Mouse (Mus musculus): Measurements from ENCODE around the gene Zfp410. TPM values are rescaled to one million over a fixed set of nuclear protein-coding genes. Genes with fewer than 3 reads are reported as not detected.

Gene Zfp410
- polyA plus RNA-seq, 1 experiment from 2014 or later, result 60.6 TPM

DNA sequence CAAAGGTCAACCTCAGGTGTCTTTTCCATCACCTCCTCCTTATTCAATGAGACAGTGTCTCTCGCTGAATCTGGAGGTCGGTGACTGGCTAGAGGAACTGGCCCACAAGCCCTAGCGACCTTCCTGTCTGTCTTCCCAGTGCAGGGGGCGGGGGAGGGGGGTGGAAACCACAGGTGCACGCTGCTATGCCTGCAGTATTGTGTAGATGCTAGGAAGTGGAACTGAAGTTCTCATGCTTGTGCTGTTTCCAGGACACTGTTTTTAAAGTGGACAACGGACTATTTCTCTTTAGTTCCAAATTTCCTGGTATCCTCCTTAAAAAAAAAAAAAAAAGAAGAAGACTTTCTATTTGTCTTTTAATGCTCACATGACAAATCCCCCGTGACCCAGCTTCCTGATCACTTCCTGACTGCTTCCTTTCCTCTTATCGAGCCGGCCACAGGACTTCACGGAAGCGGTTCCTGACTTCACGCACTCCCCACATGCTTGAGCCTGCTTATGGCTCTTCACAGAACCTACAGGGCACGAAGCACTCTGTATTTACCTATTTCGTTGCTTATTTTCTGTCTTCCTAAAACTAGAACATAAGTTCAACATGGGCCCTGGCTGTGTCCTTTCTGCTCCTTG is 72.2 kb downstream of the Zfp410 start:
- Histone ChIP-seq H3K4me3 (replicated peaks) (no peak overlapping the region), H3K9me3 (replicated peaks) (no peaks in the 10 kb centered on the region), H3K36me3 (peaks cover 6% of the 10 kb centered on the region), H3K9ac (replicated peaks) (no peak overlapping the region), H3K4me2 (no peak overlapping the region), H3K27ac (replicated peaks) (no peak overlapping the region), H3K4me1 (no peaks in the 10 kb centered on the region), H3K27me3 (replicated peaks) (no peaks in the 10 kb centered on the region)
- ATAC-seq (ENCODE audit: low FRiP score), result no peak
- WGBS, result 78% methylated on average over 14 of the region's 14 CpGs

DNA sequence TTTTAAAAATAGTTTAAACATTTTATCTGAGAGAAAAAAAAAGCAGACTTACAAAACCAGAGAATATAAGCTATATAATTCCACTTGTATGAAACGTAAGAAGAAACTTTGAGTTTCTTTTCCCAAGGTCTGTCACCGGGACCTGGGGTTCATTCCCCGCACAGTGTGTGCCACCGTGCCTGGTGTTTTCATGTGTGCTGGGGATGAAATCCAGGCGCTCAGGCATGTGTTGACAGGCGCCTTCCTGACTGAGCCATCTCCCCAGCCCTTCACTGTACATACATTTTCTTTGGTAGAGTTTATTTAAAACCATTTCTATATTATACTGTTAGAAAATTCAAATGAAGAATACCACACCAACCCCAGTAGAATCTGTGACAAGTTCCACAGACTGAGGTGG is 73.7 kb downstream of the Zfp410 start:
- Histone ChIP-seq H3K4me2 (no peak overlapping the region), H3K27me3 (replicated peaks) (no peaks in the 10 kb centered on the region), H3K27ac (replicated peaks) (no peak overlapping the region), H3K36me3 (no peaks in the 10 kb centered on the region; the same call in 1 of the 2 replicates), H3K4me3 (replicated peaks) (no peak overlapping the region), H3K4me1 (no peaks in the 10 kb centered on the region), H3K9ac (replicated peaks) (no peak overlapping the region), H3K9me3 (replicated peaks) (no peaks in the 10 kb centered on the region)
- WGBS, result 94% methylated on average over 6 of the region's 6 CpGs
- ATAC-seq (ENCODE audit: low FRiP score), result no peak

DNA sequence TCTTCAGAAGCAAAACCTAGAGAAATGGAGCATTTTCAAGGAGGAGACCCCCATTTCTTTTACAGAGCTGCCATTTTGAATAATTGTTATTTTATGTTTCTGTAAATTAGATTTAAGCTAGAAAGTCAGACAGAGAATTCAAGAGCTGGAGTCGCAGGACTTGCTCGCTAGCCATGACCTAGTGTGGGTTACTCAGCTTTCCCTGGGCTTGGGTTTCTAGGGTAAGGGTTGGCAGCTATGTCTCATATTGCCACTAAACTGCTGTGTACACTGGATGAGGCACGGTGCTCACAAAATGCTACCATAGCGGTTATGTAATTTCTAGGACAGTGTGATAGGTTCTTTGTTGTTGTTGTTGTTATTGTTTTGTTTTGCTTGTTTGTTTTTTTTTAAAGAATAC is 76.0 kb downstream of the Zfp410 start:
- no peaks in the 10 kb centered on the region for H3K4me1 ChIP-seq
- H3K4me3 ChIP-seq (replicated peaks), result no peak overlapping the region
- H3K27ac ChIP-seq (replicated peaks), result no peak overlapping the region
- no peak for ATAC-seq (ENCODE audit: low FRiP score)
- no peaks in the 10 kb centered on the region for H3K27me3 ChIP-seq (replicated peaks)
- H3K9ac ChIP-seq (replicated peaks), result no peak overlapping the region
- WGBS, result 96% methylated on average over 4 of the region's 4 CpGs
- no peak overlapping the region for H3K4me2 ChIP-seq
- H3K36me3 ChIP-seq, result no peaks in the 10 kb centered on the region; the same call in 1 of the 2 replicates
- no peaks in the 10 kb centered on the region for H3K9me3 ChIP-seq (replicated peaks)

Other genes with a start within 250 kb of the Zfp410 start
- gene Acot5, start 247.5 kb upstream of the Zfp410 start, polyA plus RNA-seq (2015; fragmentation: Nextera tagmentation; extraction: Ambion mirVana), result 0.88 and 1.00 TPM in 2 replicates
- 1.4 and 1.6 TPM in 2 replicates for gene Acot6, start 216.2 kb upstream of the Zfp410 start, polyA plus RNA-seq (2015; fragmentation: Nextera tagmentation; extraction: Ambion mirVana)
- 6.7 and 7.0 TPM in 2 replicates for gene Dnal1, start 202.5 kb upstream of the Zfp410 start, polyA plus RNA-seq (2015; fragmentation: Nextera tagmentation; extraction: Ambion mirVana)
- 3.2 and 3.8 TPM in 2 replicates for gene Pnma1, start 168.4 kb upstream of the Zfp410 start, polyA plus RNA-seq (2015; fragmentation: Nextera tagmentation; extraction: Ambion mirVana)
- 4.0 and 5.4 TPM in 2 replicates for gene Elmsan1, start 98.0 kb upstream of the Zfp410 start, polyA plus RNA-seq (2015; fragmentation: Nextera tagmentation; extraction: Ambion mirVana)
- 15.8 and 18.2 TPM in 2 replicates for gene Ptgr2, start 31.6 kb upstream of the Zfp410 start, polyA plus RNA-seq (2015; fragmentation: Nextera tagmentation; extraction: Ambion mirVana)
- 43.5 and 44.1 TPM in 2 replicates for gene Coq6, start 44.8 kb downstream of the Zfp410 start, polyA plus RNA-seq (2015; fragmentation: Nextera tagmentation; extraction: Ambion mirVana)
- gene Fam161b, start 45.0 kb downstream of the Zfp410 start, polyA plus RNA-seq (2015; fragmentation: Nextera tagmentation; extraction: Ambion mirVana), result 16.0 and 16.8 TPM in 2 replicates
- 11.6 and 17.0 TPM in 2 replicates for gene Entpd5, start 92.2 kb downstream of the Zfp410 start, polyA plus RNA-seq (2015; fragmentation: Nextera tagmentation; extraction: Ambion mirVana)
- 3.6 and 5.0 TPM in 2 replicates for gene Bbof1, start 92.2 kb downstream of the Zfp410 start, polyA plus RNA-seq (2015; fragmentation: Nextera tagmentation; extraction: Ambion mirVana)
- gene Rnf113a2, start 100.3 kb downstream of the Zfp410 start, polyA plus RNA-seq (2015; fragmentation: Nextera tagmentation; extraction: Ambion mirVana), result 21.5 and 21.9 TPM in 2 replicates
- gene Aldh6a1, start 134.2 kb downstream of the Zfp410 start, polyA plus RNA-seq (2015; fragmentation: Nextera tagmentation; extraction: Ambion mirVana), result 31.7 and 34.7 TPM in 2 replicates
- 28.9 and 29.7 TPM in 2 replicates for gene Lin52, start 134.6 kb downstream of the Zfp410 start, polyA plus RNA-seq (2015; fragmentation: Nextera tagmentation; extraction: Ambion mirVana)